Mouse (Mus musculus): ENCODE data around the gene Rpl31.

The Rpl31 gene

GRCm38 (mm10) chr1:39399228-39399627 lies 31.6 kb downstream of the Rpl31 start:
- peak; percentile 83 for DNase-seq (ENCODE audit: low read depth)

- DNase-seq (ENCODE audit: low read depth) = no peak
These were observed 32.5 kb downstream of the Rpl31 start for GRCm38 (mm10) chr1:39400173-39400572.

- DNase-seq (ENCODE audit: low read depth) = no peak
These were observed 39.5 kb downstream of the Rpl31 start for GRCm38 (mm10) chr1:39407108-39407507.

GRCm38 (mm10) chr1:39408123-39408522 lies 40.5 kb downstream of the Rpl31 start:
- DNase-seq (ENCODE audit: low read depth) = no peak

GRCm38 (mm10) chr1:39408668-39409067 lies 41.0 kb downstream of the Rpl31 start:
- no peak for DNase-seq (ENCODE audit: low read depth)

GRCm38 (mm10) chr1:39410085-39410821 lies 42.6 kb downstream of the Rpl31 start:
- DNase-seq (ENCODE audit: low read depth) = no peak

- DNase-seq (ENCODE audit: low read depth) = no peak
These were observed 50.2 kb downstream of the Rpl31 start for GRCm38 (mm10) chr1:39417817-39418216.

GRCm38 (mm10) chr1:39418852-39419251 lies 51.2 kb downstream of the Rpl31 start:
- DNase-seq (ENCODE audit: low read depth) = no peak

GRCm38 (mm10) chr1:39420987-39421386 lies 53.3 kb downstream of the Rpl31 start:
- no peak for DNase-seq (ENCODE audit: low read depth)
